Mouse (Mus musculus): ENCODE results near the gene Psmb9. TPM values are rescaled to one million over a fixed set of nuclear protein-coding genes. Genes with fewer than 3 reads are reported as not detected.

The Psmb9 gene
- polyA plus RNA-seq (2014; fragmentation: Illumina TruSeq; extraction: RNeasy Lipid Tissue Mini Kit (QIAGEN cat#74804); ENCODE audit: low replicate concordance) = 5.8 TPM

GRCm38 (mm10) chr17:34187261-34187916, at the start of gene Psmb9, which contains the start of gene Tap1:
Gene Psmb9, minus strand, starts transcription at chr17:34187764.
Gene Tap1, plus strand, starts transcription at chr17:34187553.

DNA sequence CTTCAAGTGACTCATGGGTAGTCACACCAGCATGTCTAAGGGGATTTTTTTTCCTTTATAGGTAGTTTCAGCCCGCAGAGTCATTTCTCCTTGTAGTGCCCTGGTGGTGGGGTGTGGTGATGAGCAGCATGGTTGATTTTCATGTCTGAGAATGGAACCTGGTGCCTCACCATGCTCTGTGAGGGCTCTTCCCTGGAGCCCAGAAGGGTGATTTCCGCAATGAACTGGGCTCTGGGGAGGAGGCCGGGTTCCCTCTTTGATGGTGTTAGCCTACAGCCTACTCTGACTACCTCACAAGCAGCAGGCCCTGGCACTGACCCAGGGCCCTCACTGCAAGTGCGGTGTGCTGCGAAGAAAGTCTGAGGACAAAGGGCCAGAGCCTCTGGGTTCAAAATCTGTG, 15.9 kb upstream of the Psmb9 start, which contains the start of gene Tap2:
Gene Tap2 (plus strand): TSS at position 84 of the 400 bp plus-strand sequence.

DNA sequence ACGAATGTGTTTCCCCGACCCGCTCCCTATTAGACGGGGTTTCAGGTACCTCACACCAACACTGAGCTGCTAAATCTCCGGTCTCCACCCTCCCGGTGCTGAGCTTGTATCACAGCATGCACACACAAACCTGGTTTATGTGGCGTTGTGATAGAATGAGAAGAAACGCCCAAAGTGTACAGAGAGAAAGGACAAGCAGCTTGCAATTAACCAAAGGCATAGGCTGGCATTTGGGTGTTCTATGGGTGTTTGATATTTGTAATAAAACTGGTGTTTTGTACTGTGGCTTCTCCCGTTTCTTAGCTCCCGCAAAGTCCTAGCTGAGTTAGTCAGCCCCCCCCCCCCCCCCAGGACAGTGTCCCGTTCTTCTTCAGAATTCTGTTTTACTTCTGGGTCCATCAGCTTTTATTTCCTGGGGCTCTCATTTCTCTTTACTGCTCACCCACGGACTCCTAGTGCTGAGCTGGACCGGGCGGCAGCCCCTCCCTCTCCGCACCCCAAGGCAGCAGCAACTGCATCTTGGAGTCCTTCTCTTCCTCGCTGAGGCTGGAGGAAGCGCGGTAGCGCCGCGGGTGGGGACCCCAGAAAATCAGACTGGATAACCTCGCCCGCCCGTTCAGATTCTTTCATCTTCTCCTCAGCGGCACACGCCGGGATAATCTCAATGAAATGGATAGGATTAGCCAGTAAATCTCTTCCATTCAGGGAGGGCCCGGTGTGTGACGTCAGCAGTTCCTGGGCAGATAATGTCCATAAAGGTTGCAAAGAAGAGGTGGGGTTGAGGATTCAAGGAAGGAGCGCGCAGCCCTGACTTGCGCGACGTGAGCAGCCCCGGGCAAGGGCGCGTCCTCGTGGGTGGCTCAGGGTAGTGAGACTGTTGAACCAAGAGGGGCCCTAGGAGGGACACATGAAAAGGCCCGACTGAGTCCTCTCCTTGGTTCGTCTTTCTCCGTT, 9.7 kb upstream of the Psmb9 start, which contains the start of gene Psmb8:
Gene Psmb8 (plus strand): TSS at position 781 of the 954 bp plus-strand sequence.

GRCm38 (mm10) chr17:34152923-34153322, 34.6 kb downstream of the Psmb9 start, which contains the start of gene H2-DMb1:
Gene H2-DMb1, plus strand, starts transcription at chr17:34153072.

GRCm38 (mm10) chr17:34143033-34143432, 44.5 kb downstream of the Psmb9 start, which contains the start of gene H2-DMb2:
Gene H2-DMb2, plus strand, starts transcription at chr17:34143307.

Other genes with a start within 250 kb of the Psmb9 start
- 6.7 TPM for gene Pfdn6, start 247.4 kb downstream of the Psmb9 start, polyA plus RNA-seq (2014; fragmentation: Illumina TruSeq; extraction: RNeasy Lipid Tissue Mini Kit (QIAGEN cat#74804); ENCODE audit: low replicate concordance)
- 0.26 TPM for gene Wdr46, start 247.1 kb downstream of the Psmb9 start, polyA plus RNA-seq (2014; fragmentation: Illumina TruSeq; extraction: RNeasy Lipid Tissue Mini Kit (QIAGEN cat#74804); ENCODE audit: low replicate concordance)
- not detected for gene B3galt4, start 236.3 kb downstream of the Psmb9 start, polyA plus RNA-seq (2014; fragmentation: Illumina TruSeq; extraction: RNeasy Lipid Tissue Mini Kit (QIAGEN cat#74804); ENCODE audit: low replicate concordance)
- gene Vps52, start 232.0 kb downstream of the Psmb9 start, polyA plus RNA-seq (2014; fragmentation: Illumina TruSeq; extraction: RNeasy Lipid Tissue Mini Kit (QIAGEN cat#74804); ENCODE audit: low replicate concordance) = 2.0 TPM
- 6.8 TPM for gene Rps18, start 231.8 kb downstream of the Psmb9 start, polyA plus RNA-seq (2014; fragmentation: Illumina TruSeq; extraction: RNeasy Lipid Tissue Mini Kit (QIAGEN cat#74804); ENCODE audit: low replicate concordance)
- gene H2-K1, start 187.4 kb downstream of the Psmb9 start, polyA plus RNA-seq (2014; fragmentation: Illumina TruSeq; extraction: RNeasy Lipid Tissue Mini Kit (QIAGEN cat#74804); ENCODE audit: low replicate concordance) = 431 TPM
- gene Ring1, start 163.1 kb downstream of the Psmb9 start, polyA plus RNA-seq (2014; fragmentation: Illumina TruSeq; extraction: RNeasy Lipid Tissue Mini Kit (QIAGEN cat#74804); ENCODE audit: low replicate concordance) = 0.74 TPM
- gene H2-Ke6, start 159.7 kb downstream of the Psmb9 start, polyA plus RNA-seq (2014; fragmentation: Illumina TruSeq; extraction: RNeasy Lipid Tissue Mini Kit (QIAGEN cat#74804); ENCODE audit: low replicate concordance) = not detected
- gene Slc39a7, start 156.1 kb downstream of the Psmb9 start, polyA plus RNA-seq (2014; fragmentation: Illumina TruSeq; extraction: RNeasy Lipid Tissue Mini Kit (QIAGEN cat#74804); ENCODE audit: low replicate concordance) = 0.48 TPM
- gene Rxrb, start 156.0 kb downstream of the Psmb9 start, polyA plus RNA-seq (2014; fragmentation: Illumina TruSeq; extraction: RNeasy Lipid Tissue Mini Kit (QIAGEN cat#74804); ENCODE audit: low replicate concordance) = 0.22 TPM
- not detected for gene Col11a2, start 148.3 kb downstream of the Psmb9 start, polyA plus RNA-seq (2014; fragmentation: Illumina TruSeq; extraction: RNeasy Lipid Tissue Mini Kit (QIAGEN cat#74804); ENCODE audit: low replicate concordance)
- not detected for gene H2-Oa, start 95.4 kb downstream of the Psmb9 start, polyA plus RNA-seq (2014; fragmentation: Illumina TruSeq; extraction: RNeasy Lipid Tissue Mini Kit (QIAGEN cat#74804); ENCODE audit: low replicate concordance)
- gene H2-DMa, start 68.2 kb downstream of the Psmb9 start, polyA plus RNA-seq (2014; fragmentation: Illumina TruSeq; extraction: RNeasy Lipid Tissue Mini Kit (QIAGEN cat#74804); ENCODE audit: low replicate concordance) = 1.6 TPM
- gene Brd2, start 65.1 kb downstream of the Psmb9 start, polyA plus RNA-seq (2014; fragmentation: Illumina TruSeq; extraction: RNeasy Lipid Tissue Mini Kit (QIAGEN cat#74804); ENCODE audit: low replicate concordance) = 197 TPM
- 1.5 TPM for gene H2-DMb2, start 44.5 kb downstream of the Psmb9 start, polyA plus RNA-seq (2014; fragmentation: Illumina TruSeq; extraction: RNeasy Lipid Tissue Mini Kit (QIAGEN cat#74804); ENCODE audit: low replicate concordance)
- 12.1 TPM for gene H2-DMb1, start 34.7 kb downstream of the Psmb9 start, polyA plus RNA-seq (2014; fragmentation: Illumina TruSeq; extraction: RNeasy Lipid Tissue Mini Kit (QIAGEN cat#74804); ENCODE audit: low replicate concordance)
- 5.6 TPM for gene Tap1, start 211 bp downstream of the Psmb9 start, polyA plus RNA-seq (2014; fragmentation: Illumina TruSeq; extraction: RNeasy Lipid Tissue Mini Kit (QIAGEN cat#74804); ENCODE audit: low replicate concordance)
- gene Psmb8, start 10.0 kb upstream of the Psmb9 start, polyA plus RNA-seq (2014; fragmentation: Illumina TruSeq; extraction: RNeasy Lipid Tissue Mini Kit (QIAGEN cat#74804); ENCODE audit: low replicate concordance) = 7.2 TPM
- not detected for gene Tap2, start 15.8 kb upstream of the Psmb9 start, polyA plus RNA-seq (2014; fragmentation: Illumina TruSeq; extraction: RNeasy Lipid Tissue Mini Kit (QIAGEN cat#74804); ENCODE audit: low replicate concordance)
- 13.2 TPM for gene H2-Ob, start 51.1 kb upstream of the Psmb9 start, polyA plus RNA-seq (2014; fragmentation: Illumina TruSeq; extraction: RNeasy Lipid Tissue Mini Kit (QIAGEN cat#74804); ENCODE audit: low replicate concordance)
- 39.7 TPM for gene H2-Ab1, start 69.9 kb upstream of the Psmb9 start, polyA plus RNA-seq (2014; fragmentation: Illumina TruSeq; extraction: RNeasy Lipid Tissue Mini Kit (QIAGEN cat#74804); ENCODE audit: low replicate concordance)
- 122 TPM for gene H2-Aa, start 100.1 kb upstream of the Psmb9 start, polyA plus RNA-seq (2014; fragmentation: Illumina TruSeq; extraction: RNeasy Lipid Tissue Mini Kit (QIAGEN cat#74804); ENCODE audit: low replicate concordance)
- 5.2 TPM for gene H2-Eb1, start 118.1 kb upstream of the Psmb9 start, polyA plus RNA-seq (2014; fragmentation: Illumina TruSeq; extraction: RNeasy Lipid Tissue Mini Kit (QIAGEN cat#74804); ENCODE audit: low replicate concordance)
- 2.7 TPM for gene H2-Eb2, start 137.9 kb upstream of the Psmb9 start, polyA plus RNA-seq (2014; fragmentation: Illumina TruSeq; extraction: RNeasy Lipid Tissue Mini Kit (QIAGEN cat#74804); ENCODE audit: low replicate concordance)
- gene Btnl2, start 167.1 kb upstream of the Psmb9 start, polyA plus RNA-seq (2014; fragmentation: Illumina TruSeq; extraction: RNeasy Lipid Tissue Mini Kit (QIAGEN cat#74804); ENCODE audit: low replicate concordance) = 76.7 TPM
- gene Btnl1, start 189.4 kb upstream of the Psmb9 start, polyA plus RNA-seq (2014; fragmentation: Illumina TruSeq; extraction: RNeasy Lipid Tissue Mini Kit (QIAGEN cat#74804); ENCODE audit: low replicate concordance) = 231 TPM
- 1.1 TPM for gene BC051142, start 211.1 kb upstream of the Psmb9 start, polyA plus RNA-seq (2014; fragmentation: Illumina TruSeq; extraction: RNeasy Lipid Tissue Mini Kit (QIAGEN cat#74804); ENCODE audit: low replicate concordance)